ENCODE assay signal across 24 mouse cellular contexts in the genomic region with DNA sequence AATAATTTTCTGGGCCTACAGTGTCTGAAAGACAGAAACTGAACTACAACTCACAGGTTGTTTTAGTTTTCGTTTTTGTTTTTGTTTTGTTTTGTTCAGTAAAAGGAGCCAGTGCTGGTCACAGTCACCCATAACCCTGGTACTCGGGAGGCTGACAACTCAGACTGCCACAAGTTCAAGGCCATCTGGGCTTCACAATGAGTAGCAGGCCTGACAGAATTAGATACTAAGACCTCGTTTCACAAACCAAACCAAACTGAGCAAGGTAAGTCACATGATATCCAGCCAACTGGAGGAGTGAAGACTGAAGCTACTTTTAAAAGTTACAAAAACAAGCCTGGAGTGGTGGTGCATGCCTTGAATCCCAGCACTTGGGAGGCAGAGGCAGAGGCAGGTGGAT. TPM values are rescaled to one million over a fixed set of nuclear protein-coding genes. Genes with fewer than 3 reads are reported as not detected.
DNase-seq lines count a peak whose midpoint lies in the region; ATAC-seq and TF ChIP-seq lines count a peak whose summit lies in the region.
"Had no signal": no experiment of that assay in that cellular context is flagged by ENCODE, and none has a peak within 500 bp of the region (broad histone marks: within the 10 kb centered on the region; RNA-seq: fewer than 3 reads in every experiment).

No protein-coding gene starts in this region.

- ATAC-seq in forebrain, embryonic 11.5 days (replicated peaks; ENCODE audit: low FRiP score), result no peak
- no peak for ATAC-seq in forebrain, embryonic 14.5 days
- ATAC-seq in heart, embryonic 15.5 days (replicated peaks; ENCODE audit: insufficient number of reproducible peaks, insufficient read depth, low FRiP score, low read depth), result no peak
- no peak for ATAC-seq in midbrain, embryonic 11.5 days (ENCODE audit: low FRiP score)
- ATAC-seq: CD4-positive, CD25-positive, alpha-beta regulatory T cell, adult 4 months; forebrain, embryonic 13.5 days; intestine, embryonic 16.5 days had no signal

- TF ChIP-seq EP300 in CH12.LX (IDR thresholded peaks at IDR 0.05; ENCODE audit: low read length), result peak; percentile 20; the same call in 1 of the 2 replicates

- peak; percentile 61 for DNase-seq in adrenal gland, adult 2 months
- no peak for DNase-seq in adrenal gland, adult 8-10 months
- peak; percentile 8 for DNase-seq in forebrain, embryonic 11.5 days (ENCODE audit: low spot score)
- no peak for DNase-seq in forebrain, embryonic 14.5 days (ENCODE audit: low spot score)
- no peak for DNase-seq in heart, postnatal 4 days
- peak; percentile 3 for DNase-seq in CH12.LX (ENCODE audit: extremely low read depth)
- no peak for DNase-seq in midbrain, embryonic 11.5 days (ENCODE audit: low spot score, missing footprints)
- DNase-seq: B cell, adult 2 months; cerebellum, adult 11 months; cerebellum, adult 8-10 months; cerebellum, postnatal 14 days; embryo, embryonic 11 days; gastrocnemius, postnatal 14 days; heart, postnatal 14 days; kidney, adult 2 months had no signal

- no peak for TF ChIP-seq POLR2A in CH12.LX (IDR thresholded peaks at IDR 0.05; ENCODE audit: low read depth, low read length)

- no peak overlapping the region for H3K9ac ChIP-seq in forebrain, embryonic 11.5 days (ENCODE audit: low read length)
- no peak overlapping the region for H3K9ac ChIP-seq in forebrain, embryonic 14.5 days (ENCODE audit: low read length)
- H3K9ac ChIP-seq in heart, embryonic 15.5 days, result no peak overlapping the region
- H3K9ac ChIP-seq in CH12.LX (ENCODE audit: insufficient read depth, low read depth), result no peak overlapping the region
- H3K9ac ChIP-seq in midbrain, embryonic 11.5 days (ENCODE audit: low read length), result no peak overlapping the region
- H3K9ac ChIP-seq: embryonic facial prominence, embryonic 15.5 days; forebrain, embryonic 13.5 days; hindbrain, embryonic 15.5 days; kidney, embryonic 15.5 days had no signal

- H3K9me3 ChIP-seq in forebrain, embryonic 11.5 days (ENCODE audit: control insufficient read depth, low read length), result no peaks in the 10 kb centered on the region
- H3K9me3 ChIP-seq in forebrain, embryonic 14.5 days (replicated peaks; ENCODE audit: control insufficient read depth, low read length), result no peaks in the 10 kb centered on the region
- no peaks in the 10 kb centered on the region for H3K9me3 ChIP-seq in heart, embryonic 15.5 days (replicated peaks)
- no peaks in the 10 kb centered on the region for H3K9me3 ChIP-seq in CH12.LX (replicated peaks; ENCODE audit: low read length)
- H3K9me3 ChIP-seq in midbrain, embryonic 11.5 days (ENCODE audit: control insufficient read depth, low read length), result no peaks in the 10 kb centered on the region
- H3K9me3 ChIP-seq: embryonic facial prominence, embryonic 15.5 days; forebrain, embryonic 13.5 days; heart, embryonic 10.5 days; hindbrain, embryonic 15.5 days; kidney, embryonic 15.5 days had no signal

- TF ChIP-seq RAD21 in CH12.LX (IDR thresholded peaks at IDR 0.05; ENCODE audit: low read depth, low read length), result no peak

- no peaks in the 10 kb centered on the region for H3K36me3 ChIP-seq in forebrain, embryonic 11.5 days (ENCODE audit: control insufficient read depth, insufficient read depth, low read length)
- H3K36me3 ChIP-seq in forebrain, embryonic 14.5 days (ENCODE audit: control insufficient read depth, insufficient read depth, low read length), result no peaks in the 10 kb centered on the region
- no peaks in the 10 kb centered on the region for H3K36me3 ChIP-seq in heart, embryonic 15.5 days
- peaks cover 0 to 11% of the 10 kb centered on the region in 2 experiments for H3K36me3 ChIP-seq in CH12.LX (replicated peaks in 1 of 2; ENCODE audit: control insufficient read depth in 1 of 2, insufficient read depth in 1 of 2, low read length in 1 of 2)
- H3K36me3 ChIP-seq in midbrain, embryonic 11.5 days (ENCODE audit: control insufficient read depth, insufficient read depth, low read length), result no peaks in the 10 kb centered on the region
- H3K36me3 ChIP-seq: embryonic facial prominence, embryonic 15.5 days; heart, embryonic 10.5 days; hindbrain, embryonic 15.5 days; kidney, embryonic 15.5 days had no signal

- H3K27me3 ChIP-seq in forebrain, embryonic 11.5 days (ENCODE audit: control insufficient read depth, insufficient read depth, low read length), result no peaks in the 10 kb centered on the region
- no peaks in the 10 kb centered on the region for H3K27me3 ChIP-seq in forebrain, embryonic 14.5 days (replicated peaks; ENCODE audit: control insufficient read depth, insufficient read depth, low read length)
- H3K27me3 ChIP-seq in heart, embryonic 15.5 days, result no peaks in the 10 kb centered on the region
- H3K27me3 ChIP-seq in CH12.LX (replicated peaks), result no peaks in the 10 kb centered on the region
- H3K27me3 ChIP-seq in midbrain, embryonic 11.5 days (ENCODE audit: control insufficient read depth, insufficient read depth, low read length), result peaks cover 12% of the 10 kb centered on the region; the same call in 1 of the 2 replicates
- H3K27me3 ChIP-seq: embryonic facial prominence, embryonic 15.5 days; forebrain, embryonic 13.5 days; kidney, embryonic 15.5 days had no signal

- WGBS in forebrain, embryonic 11.5 days, result 67% methylated on average over 3 of the region's 3 CpGs
- WGBS in forebrain, embryonic 14.5 days, result 56% methylated on average over 3 of the region's 3 CpGs
- 73% methylated on average over 3 of the region's 3 CpGs for WGBS in heart, embryonic 15.5 days
- 71% methylated on average over 3 of the region's 3 CpGs for WGBS in midbrain, embryonic 11.5 days

- no peak overlapping the region for H3K4me3 ChIP-seq in forebrain, embryonic 11.5 days (ENCODE audit: low read depth, low read length)
- no peak overlapping the region for H3K4me3 ChIP-seq in forebrain, embryonic 14.5 days (ENCODE audit: low read depth, low read length)
- H3K4me3 ChIP-seq in heart, embryonic 15.5 days, result no peak overlapping the region
- H3K4me3 ChIP-seq in CH12.LX (replicated peaks in 1 of 3; ENCODE audit: low read depth in 2 of 3, low read length in 2 of 3, poor library complexity in 1 of 3), result no peak overlapping the region
- H3K4me3 ChIP-seq in midbrain, embryonic 11.5 days (ENCODE audit: low read depth, low read length), result no peak overlapping the region
- H3K4me3 ChIP-seq: embryonic facial prominence, embryonic 15.5 days; erythroblast, embryonic 14.5 days; forebrain, embryonic 13.5 days; heart, embryonic 10.5 days; hindbrain, embryonic 15.5 days; kidney, embryonic 15.5 days had no signal

- peaks cover 9% of the 10 kb centered on the region for H3K79me2 ChIP-seq in CH12.LX (replicated peaks; ENCODE audit: control insufficient read depth, extremely low read depth, insufficient read depth, poor library complexity, severe bottlenecking)

- TF ChIP-seq CTCF in CH12.LX (conservative IDR thresholded peaks at IDR 0.05 in 1 of 2, IDR thresholded peaks at IDR 0.05 in 1 of 2; ENCODE audit: low read depth in 2 of 2, low read length in 2 of 2), result no peak

- in situ Hi-C loops in CH12.LX (cut with MboI; ENCODE audit: low pct_ligation_motif_present, low pct_unique_long_range_greater_than_20kb, low sequenced_read_pairs), result no loop called here

- H3K27ac ChIP-seq in forebrain, embryonic 11.5 days (ENCODE audit: low read depth, low read length), result no peak overlapping the region
- H3K27ac ChIP-seq in forebrain, embryonic 14.5 days (ENCODE audit: low read depth, low read length), result no peak overlapping the region
- H3K27ac ChIP-seq in heart, embryonic 15.5 days, result 0 out of 2 replicates have a peak overlapping the region, but pooled peaks have one; percentile 12
- no peak overlapping the region for H3K27ac ChIP-seq in CH12.LX (ENCODE audit: insufficient read depth, low read depth)
- H3K27ac ChIP-seq in midbrain, embryonic 11.5 days (ENCODE audit: low read depth, low read length), result no peak overlapping the region
- H3K27ac ChIP-seq: embryonic facial prominence, embryonic 15.5 days; hindbrain, embryonic 15.5 days; kidney, embryonic 15.5 days had no signal

- H3K4me1 ChIP-seq in forebrain, embryonic 11.5 days (replicated peaks; ENCODE audit: control insufficient read depth, insufficient read depth, low read length), result peaks cover 23% of the 10 kb centered on the region
- peaks cover 53% of the 10 kb centered on the region for H3K4me1 ChIP-seq in forebrain, embryonic 14.5 days (ENCODE audit: control insufficient read depth, insufficient read depth, low read length)
- peaks cover 64% of the 10 kb centered on the region for H3K4me1 ChIP-seq in heart, embryonic 15.5 days (replicated peaks)
- peaks cover 18 to 37% of the 10 kb centered on the region in 2 experiments; a peak in 3 of 4 replicates for H3K4me1 ChIP-seq in CH12.LX (ENCODE audit: control insufficient read depth in 1 of 2, insufficient read depth in 2 of 2)
- H3K4me1 ChIP-seq in midbrain, embryonic 11.5 days (ENCODE audit: control insufficient read depth, insufficient read depth, low read length), result peaks cover 31% of the 10 kb centered on the region

- no peak overlapping the region for H3K4me2 ChIP-seq in forebrain, embryonic 11.5 days (ENCODE audit: low read depth, low read length, severe bottlenecking)
- H3K4me2 ChIP-seq in forebrain, embryonic 14.5 days (ENCODE audit: low read length), result no peak overlapping the region
- no peak overlapping the region for H3K4me2 ChIP-seq in heart, embryonic 15.5 days
- 0 out of 2 replicates have a peak overlapping the region, but pooled peaks have one; percentile 23 for H3K4me2 ChIP-seq in CH12.LX (ENCODE audit: insufficient read depth, low read depth, poor library complexity, severe bottlenecking)
- no peak overlapping the region for H3K4me2 ChIP-seq in midbrain, embryonic 11.5 days
- H3K4me2 ChIP-seq: embryonic facial prominence, embryonic 15.5 days; forebrain, embryonic 13.5 days; hindbrain, embryonic 15.5 days; kidney, embryonic 15.5 days had no signal

- dilution Hi-C loops in CH12.LX (cut with MboI; ENCODE audit: extremely low pct_ligation_motif_present, extremely low pct_unique_long_range_greater_than_20kb, low sequenced_read_pairs), result no loop called here

TF ChIP-seq in CH12.LX, 34 proteins besides CTCF, POLR2A, EP300 and RAD21:
- TF ChIP-seq SIN3A (IDR thresholded peaks at IDR 0.05; ENCODE audit: low read length), result peak; percentile 33; the same call in 1 of the 2 replicates
- no peak for TF ChIP-seq ETS1 (conservative IDR thresholded peaks at IDR 0.05; ENCODE audit: low read depth, low read length)

RNA-seq across cellular contexts. Expression of a gene that starts 46.3 kb away (rescaled TPM):
- total RNA-seq in adrenal gland, adult 2 months (2021), result 10 to 100 TPM; 10.0 to 15.1 TPM
- 10.7 and 22.8 TPM in 2 replicates for polyA plus RNA-seq in adrenal gland, adult 2 months (2012; rRNA removed)
- total RNA-seq in adrenal gland, adult 8-10 months (2022), result 10 to 100 TPM in 3 of 4 experiments, 1 to 10 TPM in 1; 9.1 to 20.4 (median 14.8) TPM
- polyA plus RNA-seq in forebrain, embryonic 11.5 days (2014; fragmentation: Nextera tagmentation; extraction: Ambion mirVana), result 20.8 and 22.9 TPM in 2 replicates
- polyA plus RNA-seq in forebrain, embryonic 14.5 days (2014; fragmentation: Nextera tagmentation; extraction: Ambion mirVana), result 8.2 and 10.6 TPM in 2 replicates
- 16.1 and 18.6 TPM in 2 replicates for polyA plus RNA-seq in heart, embryonic 15.5 days (2015; fragmentation: Nextera tagmentation; extraction: Ambion mirVana)
- total RNA-seq in heart, postnatal 4 days (2021), result 10 to 100 TPM; 42.3 to 45.2 TPM
- total RNA-seq in CH12.LX (2012; rRNA removed) (12.5 and 15.4 TPM in 2 replicates), CH12.LX (2014; rRNA removed) (15.7 and 15.8 TPM in 2 replicates)
- 14.9 and 15.8 TPM in 2 replicates for polyA plus RNA-seq in CH12.LX (2012; ENCODE audit: insufficient read length, low read depth)
- polyA plus RNA-seq in midbrain, embryonic 11.5 days (2014; fragmentation: Nextera tagmentation; extraction: Ambion mirVana), result 5.0 and 6.6 TPM in 2 replicates

Comparison
In these comparisons a context has a peak if more than half of its experiments do, and no peak if none do; other contexts are left out.
1. DNase-seq: peak in adrenal gland, adult 2 months (single experiment), forebrain, embryonic 11.5 days (single experiment) and CH12.LX (single experiment); none in adrenal gland, adult 8-10 months (single experiment), forebrain, embryonic 14.5 days (single experiment), heart, postnatal 4 days (single experiment) and midbrain, embryonic 11.5 days (single experiment).